Mouse (Mus musculus) R1 (cell line): ENCODE measurements around the gene Gtf2ird2.

ENCODE experiments used
- DNase-seq: peaks from one replicate; pipeline ENCODE4 v3.0.0-alpha.2; 2018; ENCODE audit warnings: low read depth, low spot score

The Gtf2ird2 gene

GRCm38 (mm10) chr5:134268751-134269150 lies 84.9 kb downstream of the Gtf2ird2 start:
- DNase-seq, result no peak

GRCm38 (mm10) chr5:134269751-134270150 lies 85.9 kb downstream of the Gtf2ird2 start:
- no peak for DNase-seq

DNA sequence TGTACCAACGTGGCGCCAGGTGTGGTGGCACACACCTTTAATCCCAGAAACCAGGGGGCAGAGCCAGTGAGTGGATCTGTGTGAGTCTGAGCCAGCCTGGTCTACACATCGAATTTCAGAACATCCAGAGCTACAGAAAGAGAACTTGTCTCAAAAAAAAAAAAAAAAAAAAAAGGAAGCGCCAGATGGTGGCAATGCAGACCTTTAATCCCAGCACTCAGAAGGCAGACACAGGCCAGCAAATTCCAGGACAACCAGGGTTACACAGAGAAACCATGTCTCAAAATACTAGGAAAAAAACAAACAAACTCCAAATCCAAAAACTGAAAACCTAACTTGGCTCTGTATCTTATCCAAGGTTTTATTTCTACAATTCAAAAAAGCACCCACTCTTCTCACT lies 86.7 kb downstream of the Gtf2ird2 start:
- DNase-seq, result no peak

DNA sequence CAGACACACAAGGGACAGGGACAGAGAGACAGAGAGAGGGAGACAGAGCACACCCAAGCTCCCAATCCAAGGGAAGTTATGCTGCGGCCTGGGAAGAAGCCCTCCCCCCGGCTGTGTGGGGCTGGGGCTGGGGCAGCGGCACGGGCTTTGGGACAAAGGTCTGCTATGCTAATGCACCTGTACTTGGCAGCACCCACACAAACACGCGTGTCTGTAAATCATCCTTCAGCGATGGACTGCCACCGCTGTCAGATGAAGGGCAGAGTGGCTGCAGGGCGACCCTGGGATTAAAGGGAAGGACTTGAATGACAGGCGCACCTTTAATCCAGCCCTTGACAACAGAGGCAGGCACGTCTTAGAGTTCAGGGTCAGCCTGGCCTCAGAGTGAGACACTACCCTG lies 87.6 kb downstream of the Gtf2ird2 start:
- DNase-seq, result no peak

- no peak for DNase-seq
These were observed 88.9 kb downstream of the Gtf2ird2 start for GRCm38 (mm10) chr5:134272761-134273160.

- no peak for DNase-seq
These were observed 89.9 kb downstream of the Gtf2ird2 start for GRCm38 (mm10) chr5:134273761-134274160.
